Mouse (Mus musculus): ENCODE data around the gene Lpcat2. TPM values are rescaled to one million over a fixed set of nuclear protein-coding genes. Genes with fewer than 3 reads are reported as not detected.

Lpcat2 gene
- polyA plus RNA-seq (2015; fragmentation: Nextera tagmentation; extraction: Ambion mirVana) = 7.6 and 9.4 TPM in 2 replicates

GRCm38 (mm10) chr8:92855171-92855894, at the start of gene Lpcat2:
Lpcat2 (plus strand) TSS chr8:92855339.
- Histone ChIP-seq H3K27me3 (replicated peaks; ENCODE audit: insufficient read depth, low read length) (no peaks in the 10 kb centered on the region), H3K36me3 (ENCODE audit: insufficient read depth, low read length) (no peaks in the 10 kb centered on the region), H3K9ac (replicated peaks; ENCODE audit: low read depth) (no peak within 1 kb of the TSS), H3K4me2 (replicated peaks; ENCODE audit: low read depth, low read length) (peak within 1 kb of the TSS; percentile 60), H3K27ac (ENCODE audit: low read length) (no peak within 1 kb of the TSS), H3K4me3 (ENCODE audit: low read depth, low read length) (peak within 1 kb of the TSS; percentile 40), H3K9me3 (ENCODE audit: low read length) (no peaks in the 10 kb centered on the region), H3K4me1 (ENCODE audit: insufficient read depth, low read depth, low read length) (peaks cover 3% of the 10 kb centered on the region; the same call in 1 of the 2 replicates)
- ATAC-seq = peak; percentile 71
- WGBS = under 1% methylated on average over 50 of the region's 50 CpGs
- TF ChIP-seq CTCF (IDR thresholded peaks at IDR 0.05) (no peak), EP300 (IDR thresholded peaks at IDR 0.05) (no peak)
- DNase-seq (ENCODE audit: low spot score) = peak; percentile 84

- no peak overlapping the region for H3K4me3 ChIP-seq (ENCODE audit: low read depth, low read length)
- H3K27ac ChIP-seq (ENCODE audit: low read length) = no peak overlapping the region
- no peaks in the 10 kb centered on the region for H3K4me1 ChIP-seq (ENCODE audit: insufficient read depth, low read depth, low read length)
- DNase-seq (ENCODE audit: low spot score) = no peak
- H3K9ac ChIP-seq (replicated peaks; ENCODE audit: low read depth) = no peak overlapping the region
- 64% methylated on average over 2 of the region's 2 CpGs for WGBS
- no peaks in the 10 kb centered on the region for H3K36me3 ChIP-seq (ENCODE audit: insufficient read depth, low read length)
- TF ChIP-seq CTCF (IDR thresholded peaks at IDR 0.05) (no peak), EP300 (IDR thresholded peaks at IDR 0.05) (no peak)
- H3K4me2 ChIP-seq (replicated peaks; ENCODE audit: low read depth, low read length) = no peak overlapping the region
- peak; percentile 50 for ATAC-seq
- no peaks in the 10 kb centered on the region for H3K9me3 ChIP-seq (ENCODE audit: low read length)
- H3K27me3 ChIP-seq (replicated peaks; ENCODE audit: insufficient read depth, low read length) = no peaks in the 10 kb centered on the region
Measured at GRCm38 (mm10) chr8:92812773-92813172, 42.4 kb upstream of the Lpcat2 start.

DNA sequence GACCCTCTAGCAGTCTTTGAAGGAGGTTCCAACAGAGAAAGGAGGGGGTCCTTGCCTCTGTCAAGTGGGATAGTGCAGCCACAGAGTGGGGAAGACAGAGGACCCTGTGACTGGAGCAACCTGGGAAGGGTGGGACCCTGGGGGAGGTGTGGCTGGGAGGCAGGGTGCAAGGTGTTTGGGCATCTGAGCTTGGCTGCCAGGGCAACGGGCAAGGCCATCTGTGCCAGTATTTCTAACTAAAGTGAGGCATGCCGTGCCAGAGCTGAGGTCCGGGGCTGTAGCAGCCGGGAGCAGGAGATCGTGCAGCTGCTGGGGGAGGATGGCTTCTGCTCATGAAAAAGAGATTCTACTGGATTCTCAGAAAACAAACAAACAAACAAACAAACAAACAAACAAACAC, 39.5 kb upstream of the Lpcat2 start:
- Histone ChIP-seq H3K4me3 (ENCODE audit: low read depth, low read length) (no peak overlapping the region), H3K27ac (ENCODE audit: low read length) (no peak overlapping the region), H3K9ac (replicated peaks; ENCODE audit: low read depth) (no peak overlapping the region), H3K36me3 (ENCODE audit: insufficient read depth, low read length) (no peaks in the 10 kb centered on the region), H3K27me3 (replicated peaks; ENCODE audit: insufficient read depth, low read length) (no peaks in the 10 kb centered on the region), H3K4me1 (ENCODE audit: insufficient read depth, low read depth, low read length) (no peaks in the 10 kb centered on the region), H3K4me2 (replicated peaks; ENCODE audit: low read depth, low read length) (no peak overlapping the region), H3K9me3 (ENCODE audit: low read length) (no peaks in the 10 kb centered on the region)
- ATAC-seq (no peak), DNase-seq (ENCODE audit: low spot score) (no peak)
- no peak for TF ChIP-seq CTCF (IDR thresholded peaks at IDR 0.05)
- TF ChIP-seq EP300 (IDR thresholded peaks at IDR 0.05) = no peak
- WGBS = 84% methylated on average over 5 of the region's 5 CpGs

DNA sequence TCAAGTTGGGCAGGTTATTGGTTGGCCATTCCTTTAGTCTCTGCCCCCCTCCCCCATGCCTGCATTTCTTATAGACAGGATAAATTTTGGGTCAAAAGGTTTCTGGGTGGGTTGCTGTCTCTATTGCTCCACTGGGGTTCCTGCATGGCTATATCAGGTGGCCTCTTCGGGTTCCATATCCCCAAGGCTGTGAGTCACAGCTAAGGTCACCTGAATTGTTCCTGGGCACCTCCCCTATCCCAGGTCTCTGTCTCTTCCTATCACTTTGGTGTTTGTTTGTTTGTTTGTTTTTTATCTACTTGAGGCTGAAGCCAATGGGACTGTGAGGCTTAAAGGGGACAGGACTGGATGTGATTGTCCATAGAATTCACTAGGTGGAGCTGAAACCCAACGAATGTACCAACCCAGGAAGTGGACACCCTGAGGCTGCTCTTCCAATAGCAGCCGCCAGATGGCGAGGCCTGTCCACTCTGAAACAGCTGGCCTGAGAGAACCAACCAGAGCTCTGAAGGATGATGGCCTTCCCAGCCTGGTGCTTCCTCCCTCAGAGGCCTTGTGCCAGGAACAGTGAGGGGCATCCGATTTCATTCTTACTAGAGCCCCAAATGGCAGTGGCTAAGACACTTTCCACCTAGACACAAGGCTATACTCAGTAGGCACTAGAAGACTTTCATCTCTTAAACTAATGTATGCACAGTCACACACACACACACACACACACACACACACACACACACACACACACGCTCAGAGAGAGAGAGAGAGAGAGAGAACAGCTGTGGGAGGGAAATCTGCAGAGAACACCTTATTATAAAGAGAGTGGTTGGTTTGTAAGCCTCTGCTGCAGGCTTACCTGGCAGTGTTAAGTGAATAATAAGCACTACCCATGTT, 37.0 kb upstream of the Lpcat2 start:
- Histone ChIP-seq H3K27me3 (replicated peaks; ENCODE audit: insufficient read depth, low read length) (no peaks in the 10 kb centered on the region), H3K9ac (replicated peaks; ENCODE audit: low read depth) (no peak overlapping the region), H3K4me3 (ENCODE audit: low read depth, low read length) (no peak overlapping the region), H3K4me2 (replicated peaks; ENCODE audit: low read depth, low read length) (no peak overlapping the region), H3K4me1 (ENCODE audit: insufficient read depth, low read depth, low read length) (no peaks in the 10 kb centered on the region), H3K9me3 (ENCODE audit: low read length) (no peaks in the 10 kb centered on the region), H3K27ac (ENCODE audit: low read length) (no peak overlapping the region), H3K36me3 (ENCODE audit: insufficient read depth, low read length) (no peaks in the 10 kb centered on the region)
- peak; percentile 100 for TF ChIP-seq CTCF (IDR thresholded peaks at IDR 0.05)
- TF ChIP-seq EP300 (IDR thresholded peaks at IDR 0.05) = no peak
- peak; percentile 87 for ATAC-seq
- peak; percentile 94 for DNase-seq (ENCODE audit: low spot score)
- 18% methylated on average over 6 of the region's 6 CpGs for WGBS

DNA sequence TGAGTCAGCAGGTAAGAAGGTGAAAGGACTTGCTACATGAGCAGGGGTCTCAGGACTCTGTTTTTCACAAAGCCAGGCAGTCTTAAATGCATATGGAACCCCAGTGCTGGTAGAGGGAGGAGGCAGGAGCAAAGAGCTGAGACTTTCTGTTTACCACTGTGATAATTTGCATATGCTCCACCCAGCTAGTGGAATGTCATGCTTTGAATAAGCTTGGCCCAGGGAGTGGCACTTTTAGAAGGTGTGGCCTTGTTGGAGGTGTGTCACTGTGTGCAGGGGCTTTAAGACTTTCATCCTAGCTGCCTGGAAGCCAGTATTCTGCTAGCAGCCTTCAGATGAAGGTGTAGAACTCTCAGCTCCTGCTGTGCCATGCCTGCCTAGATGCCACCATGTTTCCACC, 34.0 kb upstream of the Lpcat2 start:
- H3K27ac ChIP-seq (ENCODE audit: low read length) = no peak overlapping the region
- no peak for DNase-seq (ENCODE audit: low spot score)
- H3K9ac ChIP-seq (replicated peaks; ENCODE audit: low read depth) = no peak overlapping the region
- no peak overlapping the region for H3K4me3 ChIP-seq (ENCODE audit: low read depth, low read length)
- H3K9me3 ChIP-seq (ENCODE audit: low read length) = no peaks in the 10 kb centered on the region
- ATAC-seq = no peak
- no peaks in the 10 kb centered on the region for H3K27me3 ChIP-seq (replicated peaks; ENCODE audit: insufficient read depth, low read length)
- H3K4me2 ChIP-seq (replicated peaks; ENCODE audit: low read depth, low read length) = no peak overlapping the region
- H3K36me3 ChIP-seq (ENCODE audit: insufficient read depth, low read length) = no peaks in the 10 kb centered on the region
- H3K4me1 ChIP-seq (ENCODE audit: insufficient read depth, low read depth, low read length) = no peaks in the 10 kb centered on the region
- no peak for TF ChIP-seq CTCF (IDR thresholded peaks at IDR 0.05)

GRCm38 (mm10) chr8:92822386-92822785, 32.8 kb upstream of the Lpcat2 start:
- no peak overlapping the region for H3K27ac ChIP-seq (ENCODE audit: low read length)
- no peak overlapping the region for H3K4me2 ChIP-seq (replicated peaks; ENCODE audit: low read depth, low read length)
- ATAC-seq (no peak), DNase-seq (ENCODE audit: low spot score) (no peak)
- TF ChIP-seq EP300 (IDR thresholded peaks at IDR 0.05) (no peak), CTCF (IDR thresholded peaks at IDR 0.05) (no peak)
- H3K27me3 ChIP-seq (replicated peaks; ENCODE audit: insufficient read depth, low read length) = no peaks in the 10 kb centered on the region; the same call in 1 of the 2 replicates
- 57% methylated on average over 5 of the region's 5 CpGs for WGBS
- H3K9ac ChIP-seq (replicated peaks; ENCODE audit: low read depth) = no peak overlapping the region
- no peaks in the 10 kb centered on the region for H3K36me3 ChIP-seq (ENCODE audit: insufficient read depth, low read length)
- H3K4me1 ChIP-seq (ENCODE audit: insufficient read depth, low read depth, low read length) = no peaks in the 10 kb centered on the region
- no peaks in the 10 kb centered on the region for H3K9me3 ChIP-seq (ENCODE audit: low read length)
- no peak overlapping the region for H3K4me3 ChIP-seq (ENCODE audit: low read depth, low read length)
